Mouse (Mus musculus): ENCODE data around the gene 4930452B06Rik. TPM values are rescaled to one million over a fixed set of nuclear protein-coding genes. Genes with fewer than 3 reads are reported as not detected.

4930452B06Rik gene
- total and polyA plus RNA-seq, 3 experiments = not detected

- Histone ChIP-seq H3K36me3 (ENCODE audit: control insufficient read depth in 1 of 2, insufficient read depth in 2 of 2, low read length in 2 of 2) (no peaks in the 10 kb centered on the region), H3K9ac (ENCODE audit: control insufficient read depth, low read depth, low read length, poor library complexity, severe bottlenecking) (no peak overlapping the region), H3K27me3 (ENCODE audit: control insufficient read depth in 1 of 2, insufficient read depth in 2 of 2, low read length in 2 of 2) (no peaks in the 10 kb centered on the region), H3K27ac (ENCODE audit: control insufficient read depth, low read depth, low read length) (no peak overlapping the region), H3K4me1 (ENCODE audit: control insufficient read depth in 1 of 2, insufficient read depth in 2 of 2, low read length in 2 of 2) (no peaks in the 10 kb centered on the region), H3K9me3 (replicated peaks; ENCODE audit: insufficient read depth, low read length) (no peaks in the 10 kb centered on the region), H3K4me3 (ENCODE audit: control insufficient read depth in 1 of 2, insufficient read depth in 1 of 2, low read depth in 2 of 2, low read length in 2 of 2) (no peak overlapping the region), H3K79me2 (ENCODE audit: control insufficient read depth, insufficient read depth, low read length, poor library complexity) (no peaks in the 10 kb centered on the region)
- TF ChIP-seq RCOR1 (IDR thresholded peaks at IDR 0.05; ENCODE audit: low read depth, low read length) (no peak), TCF12 (IDR thresholded peaks at IDR 0.05; ENCODE audit: low read depth, low read length) (no peak)
- no peak for DNase-seq (ENCODE audit: low read depth, low spot score)
Observed at GRCm38 (mm10) chr14:8477348-8477747, 188.7 kb downstream of the 4930452B06Rik start.

GRCm38 (mm10) chr14:8476606-8477005 is 189.4 kb downstream of the 4930452B06Rik start:
- Histone ChIP-seq H3K4me3 (ENCODE audit: control insufficient read depth in 1 of 2, insufficient read depth in 1 of 2, low read depth in 2 of 2, low read length in 2 of 2) (no peak overlapping the region), H3K4me1 (ENCODE audit: control insufficient read depth in 1 of 2, insufficient read depth in 2 of 2, low read length in 2 of 2) (no peaks in the 10 kb centered on the region), H3K27me3 (ENCODE audit: control insufficient read depth in 1 of 2, insufficient read depth in 2 of 2, low read length in 2 of 2) (no peaks in the 10 kb centered on the region), H3K36me3 (ENCODE audit: control insufficient read depth in 1 of 2, insufficient read depth in 2 of 2, low read length in 2 of 2) (no peaks in the 10 kb centered on the region), H3K79me2 (ENCODE audit: control insufficient read depth, insufficient read depth, low read length, poor library complexity) (no peaks in the 10 kb centered on the region), H3K27ac (ENCODE audit: control insufficient read depth, low read depth, low read length) (no peak overlapping the region), H3K9ac (ENCODE audit: control insufficient read depth, low read depth, low read length, poor library complexity, severe bottlenecking) (no peak overlapping the region), H3K9me3 (replicated peaks; ENCODE audit: insufficient read depth, low read length) (no peaks in the 10 kb centered on the region)
- no peak for DNase-seq (ENCODE audit: low read depth, low spot score)
- TF ChIP-seq GABPA (IDR thresholded peaks at IDR 0.05; ENCODE audit: low read depth, low read length) = no peak
- TF ChIP-seq MYC (IDR thresholded peaks at IDR 0.05; ENCODE audit: low read depth, low read length) = no peak
- TF ChIP-seq POLR2AphosphoS5 (IDR thresholded peaks at IDR 0.05; ENCODE audit: borderline replicate concordance, low read depth, low read length) = no peak
- TF ChIP-seq ETS1 (IDR thresholded peaks at IDR 0.05; ENCODE audit: low read depth, low read length) = no peak
- no peak for TF ChIP-seq MAZ (IDR thresholded peaks at IDR 0.05; ENCODE audit: low read depth, low read length)
- no peak for TF ChIP-seq EP300 (IDR thresholded peaks at IDR 0.05; ENCODE audit: low read depth in 1 of 2, low read length in 2 of 2)
- TF ChIP-seq NRF1 (IDR thresholded peaks at IDR 0.05; ENCODE audit: insufficient read depth, low read depth, low read length, poor library complexity, severe bottlenecking) = no peak

- Histone ChIP-seq H3K36me3 (ENCODE audit: control insufficient read depth in 1 of 2, insufficient read depth in 2 of 2, low read length in 2 of 2) (no peaks in the 10 kb centered on the region), H3K27me3 (ENCODE audit: control insufficient read depth in 1 of 2, insufficient read depth in 2 of 2, low read length in 2 of 2) (no peaks in the 10 kb centered on the region), H3K27ac (ENCODE audit: control insufficient read depth, low read depth, low read length) (no peak overlapping the region), H3K4me3 (ENCODE audit: control insufficient read depth in 1 of 2, insufficient read depth in 1 of 2, low read depth in 2 of 2, low read length in 2 of 2) (no peak overlapping the region), H3K9me3 (replicated peaks; ENCODE audit: insufficient read depth, low read length) (no peaks in the 10 kb centered on the region), H3K4me1 (ENCODE audit: control insufficient read depth in 1 of 2, insufficient read depth in 2 of 2, low read length in 2 of 2) (no peaks in the 10 kb centered on the region), H3K79me2 (ENCODE audit: control insufficient read depth, insufficient read depth, low read length, poor library complexity) (no peaks in the 10 kb centered on the region), H3K9ac (ENCODE audit: control insufficient read depth, low read depth, low read length, poor library complexity, severe bottlenecking) (no peak overlapping the region)
- TF ChIP-seq JUND (IDR thresholded peaks at IDR 0.05; ENCODE audit: low read depth, low read length) (no peak), POLR2AphosphoS5 (IDR thresholded peaks at IDR 0.05; ENCODE audit: borderline replicate concordance, low read depth, low read length) (no peak), MAFK (IDR thresholded peaks at IDR 0.05; ENCODE audit: borderline replicate concordance, low read depth, low read length) (no peak), USF2 (IDR thresholded peaks at IDR 0.05; ENCODE audit: borderline replicate concordance in 1 of 2, insufficient read depth in 1 of 2, low read depth in 1 of 2, low read length in 2 of 2) (no peak), SIN3A (IDR thresholded peaks at IDR 0.05; ENCODE audit: low read length) (no peak), RAD21 (IDR thresholded peaks at IDR 0.05; ENCODE audit: low read depth, low read length) (no peak), TBP (IDR thresholded peaks at IDR 0.05; ENCODE audit: low read depth, low read length) (no peak), ELF1 (IDR thresholded peaks at IDR 0.05; ENCODE audit: low read depth, low read length) (no peak), MEF2A (IDR thresholded peaks at IDR 0.05; ENCODE audit: extremely low read depth, insufficient replicate concordance, low read depth, low read length, poor library complexity, severe bottlenecking) (no peak), MYC (IDR thresholded peaks at IDR 0.05; ENCODE audit: low read depth, low read length) (no peak), USF1 (IDR thresholded peaks at IDR 0.05; ENCODE audit: low read depth, low read length) (no peak), ZKSCAN1 (IDR thresholded peaks at IDR 0.05; ENCODE audit: low read depth, low read length) (no peak), GATA1 (IDR thresholded peaks at IDR 0.05; ENCODE audit: low read depth, low read length) (no peak), SMC3 (IDR thresholded peaks at IDR 0.05; ENCODE audit: low read depth, low read length) (no peak), TAL1 (IDR thresholded peaks at IDR 0.05; ENCODE audit: low read length) (no peak)
- DNase-seq (ENCODE audit: low read depth, low spot score) = no peak
Observed at GRCm38 (mm10) chr14:8475851-8476250, 190.2 kb downstream of the 4930452B06Rik start.
